Mouse (Mus musculus): ENCODE results near the gene Gm45902. TPM values are rescaled to one million over a fixed set of nuclear protein-coding genes. Genes with fewer than 3 reads are reported as not detected.
A peak's percentile ranks its signal among the peaks of the same experiment; 100 is the strongest.

The Gm45902 gene
- polyA plus RNA-seq, 1 experiment from 2014 or later, result 7.9 TPM

GRCm38 (mm10) chr2:3499543-3499942 is 13.0 kb downstream of the Gm45902 start:
- Histone ChIP-seq H3K9ac (ENCODE audit: low read length) (no peak overlapping the region), H3K4me3 (ENCODE audit: low read depth, low read length) (no peak overlapping the region), H3K4me1 (ENCODE audit: control insufficient read depth, insufficient read depth, low read length) (no peaks in the 10 kb centered on the region), H3K9me3 (ENCODE audit: control insufficient read depth, low read length) (no peaks in the 10 kb centered on the region), H3K27ac (replicated peaks; ENCODE audit: low read depth, low read length) (no peak overlapping the region), H3K4me2 (ENCODE audit: low read depth, severe bottlenecking) (no peak overlapping the region), H3K36me3 (ENCODE audit: control insufficient read depth, insufficient read depth, low read length) (peaks cover 12% of the 10 kb centered on the region), H3K27me3 (ENCODE audit: control insufficient read depth, insufficient read depth, low read length) (no peaks in the 10 kb centered on the region)
- WGBS, result 95% methylated on average over 6 of the region's 6 CpGs
- DNase-seq (ENCODE audit: low spot score) (no peak), ATAC-seq (ENCODE audit: insufficient number of reproducible peaks, low FRiP score, low TSS enrichment, low read depth) (no peak)

DNA sequence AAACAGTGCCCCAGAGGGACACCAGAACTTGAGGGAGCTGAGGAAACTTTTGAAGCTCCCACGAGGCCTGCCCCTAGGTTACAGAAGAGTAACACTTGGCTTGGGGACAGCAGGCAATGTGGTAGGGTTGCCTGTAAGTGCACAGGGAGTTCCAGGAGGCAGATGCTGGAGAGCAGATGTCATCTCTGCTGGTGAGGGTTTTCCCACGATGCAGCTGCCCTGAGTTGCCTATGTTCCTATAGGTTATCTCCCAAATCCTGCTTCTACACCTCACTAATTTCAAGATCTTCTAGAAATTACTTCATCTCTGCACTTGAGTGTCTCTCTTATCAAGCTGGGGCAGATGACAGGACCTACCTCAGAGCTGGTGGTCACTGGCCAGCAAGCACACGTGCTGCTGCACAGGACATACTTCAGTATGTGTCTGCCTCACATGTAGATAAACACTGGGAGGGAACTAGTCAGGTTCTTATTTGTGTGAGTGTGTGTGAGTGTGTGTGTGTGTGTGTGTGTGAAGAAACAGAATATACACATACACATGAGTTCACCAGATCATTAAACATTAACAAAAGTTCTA is 18.7 kb downstream of the Gm45902 start:
- no peak overlapping the region for H3K4me3 ChIP-seq (ENCODE audit: low read depth, low read length)
- no peaks in the 10 kb centered on the region for H3K27me3 ChIP-seq (ENCODE audit: control insufficient read depth, insufficient read depth, low read length)
- DNase-seq (ENCODE audit: low spot score), result no peak
- no peaks in the 10 kb centered on the region for H3K4me1 ChIP-seq (ENCODE audit: control insufficient read depth, insufficient read depth, low read length)
- H3K36me3 ChIP-seq (ENCODE audit: control insufficient read depth, insufficient read depth, low read length), result peaks cover 21% of the 10 kb centered on the region
- no peak for ATAC-seq (ENCODE audit: insufficient number of reproducible peaks, low FRiP score, low TSS enrichment, low read depth)
- no peak overlapping the region for H3K9ac ChIP-seq (ENCODE audit: low read length)
- H3K27ac ChIP-seq (replicated peaks; ENCODE audit: low read depth, low read length), result no peak overlapping the region
- no peaks in the 10 kb centered on the region for H3K9me3 ChIP-seq (ENCODE audit: control insufficient read depth, low read length)
- WGBS, result 87% methylated on average over 3 of the region's 3 CpGs
- no peak overlapping the region for H3K4me2 ChIP-seq (ENCODE audit: low read depth, severe bottlenecking)

GRCm38 (mm10) chr2:3489816-3490215 is 22.8 kb downstream of the Gm45902 start:
- Histone ChIP-seq H3K4me1 (ENCODE audit: control insufficient read depth, insufficient read depth, low read length) (no peaks in the 10 kb centered on the region), H3K27me3 (ENCODE audit: control insufficient read depth, insufficient read depth, low read length) (no peaks in the 10 kb centered on the region), H3K36me3 (ENCODE audit: control insufficient read depth, insufficient read depth, low read length) (peaks cover 13% of the 10 kb centered on the region), H3K4me2 (ENCODE audit: low read depth, severe bottlenecking) (no peak overlapping the region), H3K9me3 (ENCODE audit: control insufficient read depth, low read length) (no peaks in the 10 kb centered on the region), H3K27ac (replicated peaks; ENCODE audit: low read depth, low read length) (no peak overlapping the region), H3K4me3 (ENCODE audit: low read depth, low read length) (no peak overlapping the region), H3K9ac (ENCODE audit: low read length) (no peak overlapping the region)
- no peak for ATAC-seq (ENCODE audit: insufficient number of reproducible peaks, low FRiP score, low TSS enrichment, low read depth)
- 89% methylated on average over 3 of the region's 3 CpGs for WGBS
- no peak for DNase-seq (ENCODE audit: low spot score)

DNA sequence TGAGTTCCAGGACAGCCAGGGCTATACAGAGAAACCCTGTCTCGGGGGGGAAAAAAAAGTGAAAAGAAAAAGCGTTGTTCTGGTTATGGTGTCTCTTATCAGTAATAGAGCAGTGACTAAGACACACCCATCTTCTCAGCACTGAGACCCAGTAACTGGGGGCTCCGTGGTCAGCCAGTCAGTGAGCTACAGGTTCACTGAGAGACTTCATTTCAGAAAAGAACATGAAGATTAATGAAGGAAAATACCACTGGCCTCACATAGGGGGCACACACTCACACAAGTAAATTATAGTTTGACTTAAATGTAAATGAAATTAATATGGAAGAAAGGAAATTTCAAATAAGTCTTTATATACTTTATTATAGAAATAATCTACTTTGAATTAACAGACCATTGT is 32.4 kb downstream of the Gm45902 start:
- no peak overlapping the region for H3K9ac ChIP-seq (ENCODE audit: low read length)
- H3K4me2 ChIP-seq (ENCODE audit: low read depth, severe bottlenecking), result no peak overlapping the region
- ATAC-seq (ENCODE audit: insufficient number of reproducible peaks, low FRiP score, low TSS enrichment, low read depth) (no peak), DNase-seq (ENCODE audit: low spot score) (no peak)
- H3K27ac ChIP-seq (replicated peaks; ENCODE audit: low read depth, low read length), result no peak overlapping the region
- H3K4me3 ChIP-seq (ENCODE audit: low read depth, low read length), result no peak overlapping the region
- 81% methylated on average over 3 of the region's 3 CpGs for WGBS
- H3K9me3 ChIP-seq (ENCODE audit: control insufficient read depth, low read length), result peaks cover 3% of the 10 kb centered on the region; the same call in 1 of the 2 replicates
- no peaks in the 10 kb centered on the region for H3K36me3 ChIP-seq (ENCODE audit: control insufficient read depth, insufficient read depth, low read length)
- H3K27me3 ChIP-seq (ENCODE audit: control insufficient read depth, insufficient read depth, low read length), result no peaks in the 10 kb centered on the region
- 0 out of 2 replicates have a peak, but pooled peaks cover 5% of the 10 kb centered on the region for H3K4me1 ChIP-seq (ENCODE audit: control insufficient read depth, insufficient read depth, low read length)

- H3K9ac ChIP-seq (ENCODE audit: low read length), result no peak overlapping the region
- peaks cover 3% of the 10 kb centered on the region; the same call in 1 of the 2 replicates for H3K9me3 ChIP-seq (ENCODE audit: control insufficient read depth, low read length)
- H3K27ac ChIP-seq (replicated peaks; ENCODE audit: low read depth, low read length), result no peak overlapping the region
- no peak for ATAC-seq (ENCODE audit: insufficient number of reproducible peaks, low FRiP score, low TSS enrichment, low read depth)
- H3K4me1 ChIP-seq (ENCODE audit: control insufficient read depth, insufficient read depth, low read length), result peaks cover 9% of the 10 kb centered on the region; the same call in 1 of the 2 replicates
- no peaks in the 10 kb centered on the region for H3K36me3 ChIP-seq (ENCODE audit: control insufficient read depth, insufficient read depth, low read length)
- WGBS, result 46% methylated on average over 3 of the region's 3 CpGs
- no peak for DNase-seq (ENCODE audit: low spot score)
- H3K4me2 ChIP-seq (ENCODE audit: low read depth, severe bottlenecking), result peak overlapping the region; percentile 68; the same call in 1 of the 2 replicates
- H3K27me3 ChIP-seq (ENCODE audit: control insufficient read depth, insufficient read depth, low read length), result no peaks in the 10 kb centered on the region
- 0 out of 2 replicates have a peak overlapping the region, but pooled peaks have one; percentile 0 for H3K4me3 ChIP-seq (ENCODE audit: low read depth, low read length)
Measured at GRCm38 (mm10) chr2:3475746-3476251, 36.8 kb downstream of the Gm45902 start.

GRCm38 (mm10) chr2:3474861-3475283 is 37.7 kb downstream of the Gm45902 start, which contains the start of gene Suv39h2:
Gene Suv39h2, minus strand, starts transcription at chr2:3475031.
- peak within 1 kb of the TSS; percentile 83 for H3K4me3 ChIP-seq (ENCODE audit: low read depth, low read length)
- peak within 1 kb of the TSS; percentile 89 for H3K9ac ChIP-seq (ENCODE audit: low read length)
- WGBS, result under 1% methylated on average over 40 of the region's 42 CpGs
- DNase-seq (ENCODE audit: low spot score) (peak; percentile 99), ATAC-seq (ENCODE audit: insufficient number of reproducible peaks, low FRiP score, low TSS enrichment, low read depth) (peak; percentile 96)
- H3K27ac ChIP-seq (replicated peaks; ENCODE audit: low read depth, low read length), result peak within 1 kb of the TSS; percentile 90
- H3K9me3 ChIP-seq (ENCODE audit: control insufficient read depth, low read length), result peaks cover 3% of the 10 kb centered on the region; the same call in 1 of the 2 replicates
- no peaks in the 10 kb centered on the region for H3K27me3 ChIP-seq (ENCODE audit: control insufficient read depth, insufficient read depth, low read length)
- H3K36me3 ChIP-seq (ENCODE audit: control insufficient read depth, insufficient read depth, low read length), result no peaks in the 10 kb centered on the region; the same call in 1 of the 2 replicates
- peak within 1 kb of the TSS; percentile 68 for H3K4me2 ChIP-seq (ENCODE audit: low read depth, severe bottlenecking)
- peaks cover 9% of the 10 kb centered on the region; the same call in 1 of the 2 replicates for H3K4me1 ChIP-seq (ENCODE audit: control insufficient read depth, insufficient read depth, low read length)

- WGBS, result under 1% methylated on average over 46 of the region's 46 CpGs
- Histone ChIP-seq H3K4me1 (ENCODE audit: control insufficient read depth, insufficient read depth, low read length) (peaks cover 9% of the 10 kb centered on the region; the same call in 1 of the 2 replicates), H3K4me2 (ENCODE audit: low read depth, severe bottlenecking) (peak overlapping the region; percentile 68), H3K9me3 (ENCODE audit: control insufficient read depth, low read length) (peaks cover 2% of the 10 kb centered on the region; the same call in 1 of the 2 replicates), H3K27me3 (ENCODE audit: control insufficient read depth, insufficient read depth, low read length) (no peaks in the 10 kb centered on the region), H3K9ac (ENCODE audit: low read length) (peak overlapping the region; percentile 89), H3K4me3 (ENCODE audit: low read depth, low read length) (peak overlapping the region; percentile 83), H3K27ac (replicated peaks; ENCODE audit: low read depth, low read length) (peak overlapping the region; percentile 90), H3K36me3 (ENCODE audit: control insufficient read depth, insufficient read depth, low read length) (no peaks in the 10 kb centered on the region; the same call in 1 of the 2 replicates)
- DNase-seq (ENCODE audit: low spot score) (peak; percentile 79), ATAC-seq (ENCODE audit: insufficient number of reproducible peaks, low FRiP score, low TSS enrichment, low read depth) (peak; percentile 71)
Measured at GRCm38 (mm10) chr2:3474361-3474805, 38.2 kb downstream of the Gm45902 start.

GRCm38 (mm10) chr2:3473891-3474290 is 38.7 kb downstream of the Gm45902 start:
- WGBS, result under 1% methylated on average over 12 of the region's 12 CpGs
- H3K36me3 ChIP-seq (ENCODE audit: control insufficient read depth, insufficient read depth, low read length), result no peaks in the 10 kb centered on the region; the same call in 1 of the 2 replicates
- no peaks in the 10 kb centered on the region for H3K27me3 ChIP-seq (ENCODE audit: control insufficient read depth, insufficient read depth, low read length)
- H3K9me3 ChIP-seq (ENCODE audit: control insufficient read depth, low read length), result no peaks in the 10 kb centered on the region
- ATAC-seq (ENCODE audit: insufficient number of reproducible peaks, low FRiP score, low TSS enrichment, low read depth) (no peak), DNase-seq (ENCODE audit: low spot score) (no peak)
- peak overlapping the region; percentile 90 for H3K27ac ChIP-seq (replicated peaks; ENCODE audit: low read depth, low read length)
- peak overlapping the region; percentile 83 for H3K4me3 ChIP-seq (ENCODE audit: low read depth, low read length)
- H3K4me2 ChIP-seq (ENCODE audit: low read depth, severe bottlenecking), result peak overlapping the region; percentile 68
- H3K9ac ChIP-seq (ENCODE audit: low read length), result peak overlapping the region; percentile 89
- H3K4me1 ChIP-seq (ENCODE audit: control insufficient read depth, insufficient read depth, low read length), result peaks cover 9% of the 10 kb centered on the region; the same call in 1 of the 2 replicates

Measured in limb, embryonic 11.5 days (tissue).